Mouse (Mus musculus): ENCODE measurements around the gene Slc35a3.
A peak's percentile ranks its signal among the peaks of the same experiment; 100 is the strongest.
"Not testable (repeated sequence)": the region's sequence is repeated elsewhere in the genome, so short reads cannot be mapped to it uniquely, and the experiment has no call there.

The Slc35a3 gene

GRCm38 (mm10) chr3:116698786-116699185 lies 13.8 kb downstream of the Slc35a3 start:
- peak; percentile 38 for DNase-seq (ENCODE audit: low read depth)

- DNase-seq (ENCODE audit: low read depth) = no peak
Measured at GRCm38 (mm10) chr3:116695666-116695985, 17.0 kb downstream of the Slc35a3 start.

- no peak for DNase-seq (ENCODE audit: low read depth)
Measured at GRCm38 (mm10) chr3:116694955-116695665, 17.5 kb downstream of the Slc35a3 start.

DNA sequence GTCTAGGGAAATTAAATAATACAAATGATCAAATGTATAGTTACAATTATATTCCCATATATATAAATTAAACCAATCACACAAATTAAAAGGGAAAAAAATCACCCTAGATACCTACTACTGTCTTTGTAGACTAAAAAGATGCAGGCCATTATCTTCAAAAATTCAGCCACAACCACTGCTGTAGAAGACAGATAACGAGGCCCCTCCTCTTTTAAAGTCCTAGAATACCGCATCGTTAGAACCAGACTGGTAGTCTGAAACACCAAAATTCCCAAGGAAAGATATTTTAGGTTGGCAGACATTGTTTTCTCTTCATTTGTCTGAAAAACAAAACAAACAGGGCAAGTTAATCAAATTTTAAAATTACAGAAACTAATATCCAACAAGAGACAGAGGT lies 18.3 kb downstream of the Slc35a3 start:
- no peak for DNase-seq (ENCODE audit: low read depth)

- no peak for DNase-seq (ENCODE audit: low read depth)
Measured at GRCm38 (mm10) chr3:116681160-116681559, 31.5 kb downstream of the Slc35a3 start, which contains the start of gene Gm43191. Gene Gm43191, minus strand, starts transcription at chr3:116681260.

DNA sequence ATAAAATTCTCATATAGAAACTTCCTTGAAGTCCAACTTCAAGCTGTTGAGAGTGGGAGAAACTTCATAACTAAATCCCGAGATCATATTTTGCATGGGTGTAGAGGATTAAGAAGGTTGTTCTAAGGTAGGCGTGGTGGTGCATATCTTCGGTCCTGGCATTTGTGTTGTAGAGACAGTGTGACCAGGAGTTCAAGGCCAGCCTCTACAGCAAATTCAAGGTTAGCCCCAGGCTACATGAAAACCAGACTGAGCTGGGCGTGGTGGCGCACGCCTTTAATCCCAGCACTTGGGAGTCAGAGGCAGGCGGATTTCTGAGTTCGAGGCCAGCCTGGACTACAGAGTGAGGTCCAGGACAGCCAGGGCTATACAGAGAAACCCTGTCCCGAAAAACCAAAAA lies 48.4 kb downstream of the Slc35a3 start:
- DNase-seq (ENCODE audit: low read depth) = not testable (repeated sequence)

- DNase-seq (ENCODE audit: low read depth) = peak; percentile 95
Measured at GRCm38 (mm10) chr3:116662463-116662863, 50.2 kb downstream of the Slc35a3 start, which contains the start of gene Mfsd14a. Gene Mfsd14a, minus strand, starts transcription at chr3:116662677.

- DNase-seq (ENCODE audit: low read depth) = no peak
Measured at GRCm38 (mm10) chr3:116661870-116662414, 50.7 kb downstream of the Slc35a3 start.

DNA sequence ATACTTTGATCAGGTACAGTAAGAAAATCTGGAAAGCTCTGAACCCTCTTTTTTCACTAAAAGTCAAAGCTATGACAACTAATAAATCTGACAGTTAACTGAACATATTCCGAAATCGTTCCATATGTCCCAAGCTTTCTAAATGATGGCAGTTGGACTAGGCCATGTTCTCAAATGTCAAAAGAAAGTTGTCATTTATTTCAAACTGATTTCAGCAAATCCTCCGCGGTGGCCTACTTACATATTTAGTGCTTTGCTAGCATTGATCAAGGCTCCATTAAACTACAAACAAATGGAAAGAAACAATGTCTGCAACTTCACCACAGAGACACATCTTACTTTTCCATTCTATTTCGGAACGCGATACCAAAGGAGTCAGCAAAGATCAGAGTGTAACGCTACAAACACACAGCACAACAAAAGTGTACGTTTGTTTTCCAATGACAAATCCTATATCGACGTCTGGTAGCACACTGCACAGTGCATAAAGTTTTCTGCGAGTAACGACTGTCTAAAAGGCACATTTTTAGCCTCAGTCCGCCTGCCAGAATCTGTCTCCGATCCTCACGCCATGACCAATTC lies 51.3 kb downstream of the Slc35a3 start:
- DNase-seq (ENCODE audit: low read depth) = no peak

- DNase-seq (ENCODE audit: low read depth) = no peak
Measured at GRCm38 (mm10) chr3:116659856-116660430, 52.7 kb downstream of the Slc35a3 start.

- no peak for DNase-seq (ENCODE audit: low read depth)
Measured at GRCm38 (mm10) chr3:116658928-116659565, 53.6 kb downstream of the Slc35a3 start.

- DNase-seq (ENCODE audit: low read depth) = peak; percentile 49
Measured at GRCm38 (mm10) chr3:116656184-116656965, 56.3 kb downstream of the Slc35a3 start.

DNA sequence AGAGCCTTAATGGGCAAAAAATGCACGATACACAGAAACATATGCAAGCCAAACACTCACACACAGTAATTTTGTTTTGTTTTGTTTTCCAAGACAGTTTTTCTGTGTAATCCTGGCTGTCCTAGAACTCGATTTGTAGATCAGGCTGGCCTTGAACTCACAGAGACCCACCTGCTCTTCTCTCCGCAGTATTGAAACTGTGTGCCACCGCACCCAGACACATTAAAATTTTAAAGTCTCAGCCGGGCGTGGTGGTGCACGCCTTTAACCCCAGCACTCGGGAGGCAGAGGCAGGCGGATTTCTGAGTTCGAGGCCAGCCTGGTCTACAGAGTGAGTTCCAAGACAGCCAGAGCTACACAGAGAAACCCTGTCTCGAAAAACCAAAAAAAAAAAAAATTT lies 58.6 kb downstream of the Slc35a3 start:
- not testable (repeated sequence) for DNase-seq (ENCODE audit: low read depth)

GRCm38 (mm10) chr3:116653278-116653945 lies 59.2 kb downstream of the Slc35a3 start:
- no peak for DNase-seq (ENCODE audit: low read depth)

GRCm38 (mm10) chr3:116652033-116652446 lies 60.6 kb downstream of the Slc35a3 start:
- no peak for DNase-seq (ENCODE audit: low read depth)

GRCm38 (mm10) chr3:116650698-116651097 lies 61.9 kb downstream of the Slc35a3 start:
- no peak for DNase-seq (ENCODE audit: low read depth)

- DNase-seq (ENCODE audit: low read depth) = no peak
Measured at GRCm38 (mm10) chr3:116648805-116649204, 63.8 kb downstream of the Slc35a3 start.

- DNase-seq (ENCODE audit: low read depth) = no peak
Measured at GRCm38 (mm10) chr3:116646387-116646786, 66.2 kb downstream of the Slc35a3 start.

DNA sequence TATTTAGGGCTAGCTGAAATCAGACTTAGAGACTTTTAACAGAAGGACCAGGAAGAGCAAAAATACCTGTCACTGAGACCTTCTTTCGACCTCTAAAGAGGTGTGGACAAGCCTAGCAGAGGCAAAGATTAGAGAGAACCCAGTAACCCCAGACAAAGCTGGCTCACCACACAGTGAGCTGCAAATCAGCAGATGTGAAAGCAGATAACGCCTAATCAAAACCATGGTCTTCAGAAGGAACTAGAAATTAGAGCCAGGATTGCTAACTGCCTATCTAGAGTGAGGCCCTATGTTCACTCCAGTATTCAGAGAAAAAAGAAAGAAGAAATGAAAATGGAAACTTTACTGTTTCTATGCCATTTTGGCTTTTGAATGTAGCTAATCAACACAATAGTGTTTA lies 70.3 kb downstream of the Slc35a3 start:
- DNase-seq (ENCODE audit: low read depth) = no peak

DNA sequence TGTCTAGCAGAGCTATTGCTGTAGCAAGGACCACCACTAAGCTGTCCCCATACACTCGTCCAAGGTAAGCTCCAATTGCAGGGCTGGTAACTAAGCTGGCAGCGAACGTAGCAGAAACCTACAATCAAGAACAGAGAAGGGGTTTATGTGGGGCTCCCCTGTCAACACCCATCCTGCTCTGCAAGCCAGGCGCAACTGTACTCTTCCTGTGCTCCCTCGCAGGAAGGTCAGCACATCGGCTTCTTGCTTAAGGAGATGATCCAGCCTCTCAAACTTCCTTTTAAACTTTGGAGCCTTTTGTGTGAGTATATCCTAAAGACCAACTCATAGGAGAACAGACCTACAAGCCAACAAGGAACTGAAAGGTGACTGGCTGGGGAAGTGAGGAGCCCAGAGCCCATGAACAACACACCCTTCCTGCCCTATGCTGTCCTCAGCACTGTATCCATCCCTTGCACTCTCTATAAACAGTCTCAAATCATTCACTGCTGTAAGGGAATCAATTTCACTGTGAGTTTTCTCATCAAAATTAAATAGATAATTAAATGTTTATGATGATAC lies 70.7 kb downstream of the Slc35a3 start:
- no peak for DNase-seq (ENCODE audit: low read depth)

- DNase-seq (ENCODE audit: low read depth) = peak; percentile 62
Measured at GRCm38 (mm10) chr3:116640024-116640423, 72.6 kb downstream of the Slc35a3 start.
